Mouse (Mus musculus) E14TG2a.4 (cell line): ENCODE data around the gene Slco4c1.

Experiments used
- CTCF ChIP-seq: conservative IDR thresholded peaks from 2 replicates; pipeline ENCODE4 v1.5.1; 2014; ENCODE audit warnings: low read length
- POU5F1 ChIP-seq: IDR thresholded peaks from 2 replicates; pipeline ENCODE4 v1.6.1; 2014; ENCODE audit warnings: low read length, borderline replicate concordance

DNA sequence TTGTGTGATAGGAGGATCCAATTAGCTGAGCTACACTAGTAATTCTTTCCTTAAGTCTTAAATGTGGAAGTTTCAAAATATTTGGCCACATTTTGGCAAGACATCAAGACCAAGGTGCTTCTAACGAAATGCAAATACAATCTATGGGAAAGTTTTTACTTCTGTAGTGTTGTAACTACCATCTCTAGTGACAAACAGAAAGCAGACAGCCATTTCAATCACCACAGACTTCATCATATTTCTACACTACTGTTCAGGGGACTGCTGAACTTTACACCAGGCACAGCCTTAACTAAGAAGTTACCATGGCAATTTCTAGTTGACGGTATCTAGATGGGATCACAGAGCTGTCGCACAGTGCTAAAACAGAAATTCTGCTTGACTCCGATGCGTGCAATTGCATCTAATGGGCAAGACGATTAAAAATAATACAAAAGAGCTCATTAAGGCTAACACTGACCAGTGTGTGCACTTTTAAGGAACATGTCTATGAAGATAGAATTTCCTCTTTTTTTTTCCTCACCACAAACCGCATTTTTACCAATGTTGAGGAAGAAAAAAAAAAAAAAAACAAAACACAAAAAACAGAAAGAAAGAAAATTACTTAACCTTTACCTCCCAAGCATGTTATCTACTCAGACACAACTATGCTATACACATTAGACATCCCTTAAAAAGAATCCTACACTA lies 11.8 kb downstream of the Slco4c1 start:
- no peak for TF ChIP-seq CTCF
- TF ChIP-seq POU5F1 = no peak
